Mouse (Mus musculus) embryo, embryonic 11.5 days (tissue): ENCODE results near the gene Fbh1.

ENCODE experiments used
- DNase-seq: peaks from one replicate; pipeline ENCODE4 v3.0.0-alpha.2; 2012; ENCODE audit warnings: low read depth, low spot score

The Fbh1 gene

DNA sequence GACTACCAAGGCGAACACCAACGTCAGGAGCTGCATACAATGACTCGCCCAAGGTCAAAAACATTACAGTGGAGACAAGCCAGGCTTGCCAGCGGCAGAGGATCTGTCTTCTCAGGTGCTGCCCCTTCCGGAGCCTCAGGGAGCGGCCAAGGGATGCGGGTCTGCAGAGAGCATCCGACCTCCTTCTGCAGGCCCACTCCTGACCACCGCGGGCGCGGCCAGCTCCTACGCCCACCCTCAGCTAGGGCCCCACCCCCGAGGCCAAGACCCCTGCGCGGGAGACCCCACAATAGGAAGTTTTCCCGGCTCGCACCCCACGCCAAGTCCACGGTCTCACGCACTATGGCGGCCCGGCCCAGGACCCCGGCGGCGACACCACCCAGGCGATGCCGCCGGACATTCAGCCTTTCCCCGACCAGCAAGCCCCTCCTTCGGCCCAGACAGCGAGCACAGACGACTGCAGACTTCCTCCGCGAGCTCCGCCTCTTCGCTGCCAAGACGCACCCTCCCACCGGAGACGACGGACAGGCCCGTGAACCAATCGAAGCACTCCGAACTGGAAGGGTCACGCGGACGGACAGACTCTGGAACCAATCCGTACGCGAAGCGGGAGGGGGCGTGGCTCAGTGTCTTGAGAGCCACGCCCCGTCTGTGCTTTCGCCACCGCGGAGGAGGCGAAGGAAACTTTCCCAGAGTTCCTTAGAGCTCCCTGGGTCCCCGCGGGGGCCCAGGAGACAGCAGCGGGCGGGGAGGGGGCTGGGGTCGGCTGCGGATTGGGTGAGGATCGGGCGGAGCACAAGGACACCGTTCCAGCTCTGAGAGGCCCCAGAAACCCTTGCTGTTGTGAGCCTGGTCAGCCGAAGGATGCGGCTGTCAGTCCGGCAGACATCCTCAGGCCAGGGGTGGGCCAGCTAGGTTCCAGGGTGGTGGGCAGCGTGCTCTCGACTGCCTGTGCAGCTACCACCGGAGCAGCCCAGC lies at the start of gene Fbh1, which contains the start of gene Ankrd16:
Gene Fbh1, minus strand, starts transcription at position 492 of the 978 bp plus-strand sequence.
Gene Ankrd16, plus strand, starts transcription at position 786 of the 978 bp plus-strand sequence.
- peak; percentile 100 for DNase-seq

- no peak for DNase-seq
Observed at GRCm38 (mm10) chr2:11801299-11801930, 24.0 kb upstream of the Fbh1 start.

GRCm38 (mm10) chr2:11797930-11798364 lies 20.6 kb upstream of the Fbh1 start:
- DNase-seq = no peak

- DNase-seq = no peak
Observed at GRCm38 (mm10) chr2:11794668-11795067, 17.3 kb upstream of the Fbh1 start.

DNA sequence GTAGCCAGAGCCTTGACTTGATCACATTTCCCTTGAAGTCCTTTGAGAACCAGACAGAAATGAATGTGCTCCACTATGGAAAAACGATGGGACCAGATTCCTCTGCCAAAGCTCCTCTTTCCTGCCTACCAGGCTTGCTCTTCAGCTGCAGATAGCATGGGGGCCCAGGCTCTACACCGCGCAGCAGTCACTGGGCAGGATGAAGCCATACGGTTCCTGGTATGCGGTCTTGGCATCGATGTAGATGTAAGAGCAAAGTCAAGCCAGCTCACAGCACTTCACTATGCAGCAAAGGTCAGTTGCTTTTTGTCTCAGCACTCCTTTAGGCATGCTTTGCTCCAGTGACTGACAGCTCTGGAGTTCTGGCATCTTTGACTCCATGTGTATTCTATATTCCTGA lies 6.8 kb upstream of the Fbh1 start:
- DNase-seq = no peak

GRCm38 (mm10) chr2:11778087-11778823 lies 873 bp upstream of the Fbh1 start:
- DNase-seq = peak; percentile 75

DNA sequence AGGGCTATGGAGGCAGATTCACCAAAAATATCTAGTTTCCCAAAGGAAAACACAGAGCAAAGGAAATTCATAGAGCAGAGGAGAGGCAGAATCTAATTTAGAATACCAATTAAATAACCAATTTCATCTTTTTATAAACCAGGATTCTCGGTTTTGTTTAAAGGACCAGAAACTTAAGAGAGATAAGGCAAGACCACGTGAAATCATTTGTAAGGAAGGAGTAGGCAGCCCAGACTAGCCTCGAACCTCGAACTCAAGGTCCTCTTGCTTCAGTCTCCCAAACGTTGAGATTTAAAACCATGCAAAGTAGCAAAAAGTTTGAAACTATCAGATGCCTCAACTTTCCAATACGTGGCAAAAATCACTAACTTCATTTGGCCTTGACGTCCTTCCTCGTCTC lies 967 bp downstream of the Fbh1 start:
- DNase-seq = no peak

DNA sequence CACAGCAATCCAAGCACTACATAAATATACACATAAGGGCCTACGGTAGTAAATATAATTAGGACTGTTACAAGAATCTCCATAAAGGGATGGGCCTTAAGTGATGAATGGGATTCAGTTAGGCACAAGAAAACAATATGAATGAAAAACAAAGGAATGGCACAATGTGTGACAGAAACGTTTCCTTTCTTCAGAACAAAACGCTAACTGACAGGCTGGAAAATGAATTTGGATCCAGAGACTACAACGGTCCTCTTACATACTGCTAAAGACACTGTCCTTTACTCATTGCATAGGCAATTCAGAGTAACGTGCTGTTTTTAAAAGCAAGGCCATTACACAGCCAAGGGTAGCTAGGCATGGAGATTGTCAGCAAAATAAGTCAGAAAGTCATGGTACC lies 2.3 kb downstream of the Fbh1 start:
- no peak for DNase-seq

DNA sequence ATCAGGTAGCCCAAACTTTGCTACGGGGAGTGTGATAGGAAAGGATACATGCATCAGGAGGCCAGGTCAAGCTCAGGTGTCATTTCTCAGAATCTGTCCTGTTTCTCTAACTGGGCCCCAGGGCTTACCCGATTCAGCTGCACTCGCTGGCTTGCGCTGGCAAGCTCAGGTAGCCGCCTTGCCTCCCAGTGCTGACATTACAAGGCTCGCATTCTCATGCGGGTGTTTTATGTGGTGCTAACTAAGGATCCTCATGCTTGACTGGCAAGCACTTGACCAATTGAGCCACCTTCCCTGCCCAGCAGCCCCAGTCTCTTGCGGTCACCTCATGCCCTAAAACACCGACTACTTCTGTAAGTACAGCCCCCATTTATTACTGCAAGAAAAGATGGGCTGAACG lies 3.0 kb downstream of the Fbh1 start:
- DNase-seq = no peak

DNA sequence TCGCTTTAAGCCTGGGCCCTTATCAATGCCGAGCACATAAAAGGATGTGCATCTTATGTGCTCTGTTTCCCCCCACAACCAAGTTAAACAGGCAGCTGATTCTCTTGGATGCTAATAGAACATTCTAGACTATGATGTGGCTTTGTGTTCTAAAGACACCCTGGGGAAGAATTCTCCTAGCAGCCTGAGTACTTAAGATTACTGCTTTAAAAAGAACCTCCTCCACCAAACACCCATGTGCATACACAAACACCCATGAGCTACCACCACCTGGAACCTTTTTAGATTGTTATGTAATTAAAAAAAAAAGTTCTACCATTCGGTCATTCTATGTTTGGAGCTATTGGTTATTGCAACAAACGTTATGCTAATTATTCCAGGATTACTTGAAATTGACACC lies 5.0 kb downstream of the Fbh1 start:
- no peak for DNase-seq

DNA sequence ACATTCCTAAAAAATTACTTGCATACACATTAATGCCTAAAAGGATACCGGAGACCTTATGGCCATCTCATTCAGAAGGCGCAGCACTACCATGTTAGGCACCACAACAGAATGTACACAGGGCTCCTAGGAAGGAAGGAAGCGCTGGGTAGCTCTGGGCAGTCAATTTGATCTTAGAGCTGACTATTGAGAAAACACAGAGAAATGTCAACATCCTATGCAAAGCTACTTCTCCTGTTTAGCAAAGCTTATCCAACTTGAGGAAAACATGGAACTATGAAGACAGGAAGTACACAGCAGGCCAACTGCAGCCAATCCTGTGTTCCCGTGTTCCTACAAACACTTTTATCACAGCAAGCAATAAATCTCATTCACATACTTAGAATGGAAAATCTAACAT lies 5.7 kb downstream of the Fbh1 start:
- DNase-seq = no peak

DNA sequence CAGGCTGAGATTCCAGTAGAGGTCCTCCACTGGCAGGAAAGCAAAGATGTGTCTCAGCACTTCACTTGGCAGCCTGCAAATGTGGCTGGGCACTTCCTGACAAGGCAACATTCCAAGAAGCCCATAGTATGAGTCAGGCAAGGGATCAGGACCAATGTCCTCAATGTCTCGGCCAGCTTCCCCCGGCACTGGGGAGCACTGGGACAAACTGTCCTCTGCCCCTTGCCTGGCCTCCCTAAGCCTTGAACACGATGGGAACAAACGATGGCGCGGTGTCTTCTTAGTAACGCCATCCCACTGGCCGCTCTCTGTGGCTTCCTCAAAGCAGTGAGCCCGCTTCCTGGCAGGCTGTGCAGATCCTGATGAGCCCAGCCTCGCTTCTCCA lies 10.2 kb downstream of the Fbh1 start:
- no peak for DNase-seq

DNA sequence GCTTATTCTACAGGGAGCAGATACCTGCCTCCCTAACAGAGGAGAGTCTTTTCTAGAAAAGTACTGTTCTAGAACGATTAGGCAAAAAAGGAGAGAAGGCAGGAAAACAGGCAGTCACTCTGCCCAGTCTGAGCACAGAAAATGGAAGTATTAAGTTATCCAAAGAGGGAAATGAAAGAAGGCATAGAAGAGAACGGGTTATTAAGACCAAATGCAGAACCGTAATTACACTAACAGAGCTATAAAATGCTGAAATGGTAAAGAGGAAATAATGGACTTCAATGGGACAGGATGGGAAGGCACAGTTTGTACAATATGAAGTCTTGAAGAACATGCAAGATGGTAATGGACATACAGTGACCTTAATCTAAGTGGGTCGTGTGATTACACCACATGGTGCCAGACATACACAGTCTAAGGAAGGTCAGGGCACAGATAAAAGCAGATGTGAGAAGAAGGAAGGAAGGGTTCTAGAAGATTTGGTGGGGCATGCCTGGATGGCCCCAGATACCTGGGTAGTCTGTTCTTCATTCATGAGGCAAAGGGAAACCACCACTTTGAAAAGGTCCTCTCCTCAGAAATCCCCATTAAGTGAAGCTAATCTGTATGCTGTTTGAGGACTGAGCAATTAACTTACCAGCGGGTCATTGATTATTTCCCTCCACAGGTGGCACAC lies 10.8 kb downstream of the Fbh1 start:
- no peak for DNase-seq

DNA sequence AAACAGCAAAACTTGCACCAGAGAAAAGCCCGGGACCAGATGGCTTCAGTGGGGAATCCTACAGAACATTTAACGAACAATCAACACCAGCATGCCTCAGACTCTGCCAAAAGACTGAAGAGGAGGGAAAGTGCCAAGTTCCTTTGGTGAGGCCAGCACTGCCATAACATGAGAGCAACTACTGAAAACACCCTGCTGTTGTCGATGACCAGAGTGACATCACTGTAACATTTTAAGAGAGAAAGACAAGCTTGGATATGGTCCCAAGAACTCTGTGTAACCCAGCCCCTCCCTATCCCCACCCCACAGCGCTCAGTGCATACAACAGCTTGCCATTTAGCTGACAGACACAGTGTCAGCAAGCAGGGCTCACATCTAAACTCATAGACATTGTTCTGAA lies 11.7 kb downstream of the Fbh1 start:
- no peak for DNase-seq

DNA sequence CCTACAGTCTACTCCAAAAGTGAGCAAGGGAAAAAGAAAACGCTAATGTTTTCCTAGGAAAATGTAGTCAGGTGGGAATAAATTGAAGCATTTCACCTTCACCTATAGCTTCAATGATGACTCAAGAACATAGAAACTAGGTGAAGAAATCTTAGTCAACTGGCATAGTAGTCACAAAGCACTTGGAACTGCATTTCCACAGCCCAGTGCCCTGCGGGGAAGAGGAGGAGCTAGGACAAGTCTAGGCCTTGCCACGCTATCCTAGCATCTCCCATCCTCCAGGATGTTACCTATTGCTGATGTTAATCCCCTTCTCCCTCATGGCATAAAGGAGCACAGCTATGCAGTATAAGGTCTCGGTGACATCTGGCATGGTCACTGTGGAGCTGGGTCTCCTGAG lies 14.8 kb downstream of the Fbh1 start:
- no peak for DNase-seq

GRCm38 (mm10) chr2:11739516-11740051 lies 37.8 kb downstream of the Fbh1 start:
- no peak for DNase-seq

DNA sequence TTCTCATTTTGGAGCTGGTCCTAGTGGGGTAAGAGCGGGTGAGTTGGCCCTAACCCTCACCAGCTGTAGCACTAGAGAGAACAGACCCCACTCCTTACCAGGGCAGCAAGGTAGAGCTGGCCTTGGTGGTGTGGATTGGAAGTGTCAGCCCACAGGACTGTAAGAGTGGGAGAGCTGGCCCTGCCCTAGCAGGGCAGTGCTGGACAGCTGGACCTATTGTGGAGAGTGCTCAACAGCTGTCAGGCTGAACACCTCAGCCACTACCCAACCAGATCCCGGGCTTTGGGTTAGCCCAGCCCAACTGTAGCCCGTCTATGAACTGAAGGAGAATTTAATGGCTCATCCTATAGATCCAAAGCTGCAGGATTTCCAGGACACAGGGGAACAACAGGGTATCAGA lies 38.6 kb downstream of the Fbh1 start:
- no peak for DNase-seq

DNA sequence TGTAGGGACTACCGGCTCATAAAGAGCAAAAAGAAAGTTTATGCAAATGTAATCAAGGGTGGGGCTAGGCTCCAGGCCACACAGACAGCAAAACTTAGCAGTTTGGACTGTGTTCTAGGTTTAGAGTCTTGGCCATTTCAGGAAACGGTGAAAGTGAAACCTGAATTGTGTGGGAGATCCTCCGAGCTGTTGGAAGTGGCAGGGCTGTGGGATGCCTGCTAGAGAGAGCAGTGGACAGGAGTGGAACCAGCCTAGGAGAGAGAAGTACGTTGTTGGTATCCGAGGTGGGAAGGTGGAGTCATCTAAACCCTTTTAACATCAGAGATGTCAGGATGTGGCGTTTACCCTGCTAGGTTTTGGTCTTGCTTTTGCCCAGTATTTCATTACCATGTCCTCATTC lies 41.5 kb downstream of the Fbh1 start:
- DNase-seq = no peak

GRCm38 (mm10) chr2:11732978-11733377 lies 44.4 kb downstream of the Fbh1 start:
- no peak for DNase-seq

DNA sequence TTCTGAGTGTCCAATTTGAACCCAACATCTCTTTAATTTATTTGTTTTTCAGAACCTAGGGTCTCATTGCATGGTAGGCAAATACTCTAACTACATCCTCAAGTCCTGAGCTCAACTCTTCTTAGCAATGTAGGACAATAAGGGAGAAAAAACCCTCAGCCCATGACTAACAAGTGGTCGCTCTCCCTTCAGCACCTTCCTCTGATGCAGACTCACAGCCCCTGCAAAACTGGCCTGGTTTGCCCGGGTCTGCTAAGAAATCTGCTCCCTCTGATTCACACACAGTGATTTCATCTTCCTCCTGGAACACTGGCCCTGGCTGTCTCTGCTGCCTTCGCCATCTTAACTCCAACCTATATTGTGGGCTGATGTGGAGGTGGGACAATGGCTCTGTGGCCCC lies 48.3 kb downstream of the Fbh1 start:
- peak; percentile 9 for DNase-seq

DNA sequence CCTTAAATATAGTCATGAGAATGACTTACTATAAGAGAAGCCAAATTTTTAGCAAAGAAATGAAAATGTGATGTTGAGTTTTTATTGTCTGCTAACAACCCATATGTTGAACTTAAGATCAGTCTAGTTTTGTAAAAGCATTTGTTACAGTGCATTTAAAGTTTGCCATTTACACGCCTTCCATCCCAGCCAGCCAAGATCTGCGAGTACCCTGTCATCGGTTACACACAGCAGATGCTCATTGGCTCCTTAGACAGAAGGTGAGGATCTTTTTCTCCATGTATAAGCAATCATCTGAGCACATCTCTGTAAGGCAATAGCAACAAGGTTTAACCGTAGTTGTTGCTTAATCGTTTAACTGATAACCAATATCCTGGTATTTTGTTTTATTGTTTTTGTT lies 49.8 kb downstream of the Fbh1 start:
- DNase-seq = no peak
